Mouse (Mus musculus): ENCODE data around the gene Igfbp3.

DNA sequence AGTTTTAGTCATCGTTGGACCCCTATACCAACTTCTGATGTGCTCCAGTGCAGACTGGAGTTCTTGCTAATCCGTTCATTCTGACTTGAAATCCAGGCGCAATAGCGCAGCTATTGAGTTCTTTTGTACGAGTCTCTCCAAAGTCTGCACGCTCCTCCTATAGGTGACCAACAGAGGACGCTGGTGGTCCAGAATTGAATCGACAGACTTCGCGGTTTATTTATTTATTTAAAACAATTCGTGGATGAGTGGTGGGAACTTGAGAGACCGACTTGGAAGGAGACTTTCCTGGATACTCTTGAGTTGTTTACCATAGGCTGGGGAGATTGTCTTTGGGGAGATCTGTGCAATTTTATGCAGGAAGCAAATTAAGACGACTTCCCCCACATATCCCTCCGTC, 1.0 kb upstream of the Igfbp3 start:
- TF ChIP-seq CTCF (IDR thresholded peaks at IDR 0.05; ENCODE audit: control insufficient read depth, insufficient read depth, insufficient replicate concordance, low read depth, low read length), result no peak
- no peak for TF ChIP-seq POLR2A (IDR thresholded peaks at IDR 0.05; ENCODE audit: control insufficient read depth, low read depth, low read length)
